Mouse (Mus musculus): Measurements from ENCODE around the gene 1700109H08Rik. TPM values are rescaled to one million over a fixed set of nuclear protein-coding genes. Genes with fewer than 3 reads are reported as not detected.

Gene 1700109H08Rik
- 10.5 TPM for polyA plus RNA-seq (2017; shearing (Covaris generic))

GRCm38 (mm10) chr5:3571266-3571665 lies at the start of gene 1700109H08Rik:
Gene 1700109H08Rik, plus strand, starts transcription at chr5:3571566.

GRCm38 (mm10) chr5:3543629-3544479 lies 27.5 kb upstream of the 1700109H08Rik start, which contains the start of gene Fam133b:
Gene Fam133b, plus strand, starts transcription at chr5:3543833.

GRCm38 (mm10) chr5:3595693-3596398 lies 24.5 kb downstream of the 1700109H08Rik start, which contains the start of gene Pex1:
Gene Pex1, plus strand, starts transcription at chr5:3596066.

GRCm38 (mm10) chr5:3596399-3596766 lies 25.0 kb downstream of the 1700109H08Rik start, which contains the start of gene Rbm48:
Gene Rbm48, minus strand, starts transcription at chr5:3596585.

Other genes starting within 250 kb of the 1700109H08Rik start
- gene Cdk6, start 230.1 kb upstream of the 1700109H08Rik start, polyA plus RNA-seq (2017; shearing (Covaris generic)) = 16.5 TPM
- gene Fam133b, start 27.7 kb upstream of the 1700109H08Rik start, polyA plus RNA-seq (2017; shearing (Covaris generic)) = 32.1 TPM
- gene Pex1, start 24.5 kb downstream of the 1700109H08Rik start, polyA plus RNA-seq (2017; shearing (Covaris generic)) = 13.0 TPM
- 29.7 TPM for gene Rbm48, start 25.0 kb downstream of the 1700109H08Rik start, polyA plus RNA-seq (2017; shearing (Covaris generic))
- not detected for gene Tmbim7, start 79.6 kb downstream of the 1700109H08Rik start, polyA plus RNA-seq (2017; shearing (Covaris generic))
- 9.3 TPM for gene Gatad1, start 85.6 kb downstream of the 1700109H08Rik start, polyA plus RNA-seq (2017; shearing (Covaris generic))
- 10.2 TPM for gene Ankib1, start 231.4 kb downstream of the 1700109H08Rik start, polyA plus RNA-seq (2017; shearing (Covaris generic))
- 97.4 TPM for gene Krit1, start 231.6 kb downstream of the 1700109H08Rik start, polyA plus RNA-seq (2017; shearing (Covaris generic))

All from activated CD4-positive, CD25-positive, alpha-beta regulatory T cell, adult 9 weeks (primary cell).